Mouse (Mus musculus): ENCODE data around the gene Fam135a. TPM values are rescaled to one million over a fixed set of nuclear protein-coding genes. Genes with fewer than 3 reads are reported as not detected.
"Not testable (repeated sequence)": the region's sequence is repeated elsewhere in the genome, so short reads cannot be mapped to it uniquely, and the experiment has no call there.

Fam135a gene
- polyA plus RNA-seq, 1 experiment from 2014 or later: 31.0 TPM

- no peaks in the 10 kb centered on the region for H3K4me1 ChIP-seq
- WGBS: 91% methylated on average over 7 of the region's 7 CpGs
- H3K27me3 ChIP-seq: no peaks in the 10 kb centered on the region
- H3K9ac ChIP-seq (replicated peaks): no peak overlapping the region
- no peak for ATAC-seq (replicated peaks)
- H3K36me3 ChIP-seq: peaks cover 24% of the 10 kb centered on the region
- H3K9me3 ChIP-seq: no peaks in the 10 kb centered on the region
- no peak overlapping the region for H3K4me2 ChIP-seq (replicated peaks)
- H3K27ac ChIP-seq (replicated peaks): no peak overlapping the region
- no peak overlapping the region for H3K4me3 ChIP-seq
These were observed 101.9 kb downstream of the Fam135a start for GRCm38 (mm10) chr1:23998120-23998810.

GRCm38 (mm10) chr1:23997493-23997892 is 102.6 kb downstream of the Fam135a start:
- 95% methylated on average over 3 of the region's 3 CpGs for WGBS
- H3K27me3 ChIP-seq: no peaks in the 10 kb centered on the region
- no peak overlapping the region for H3K9ac ChIP-seq (replicated peaks)
- H3K9me3 ChIP-seq: no peaks in the 10 kb centered on the region
- H3K4me3 ChIP-seq: no peak overlapping the region
- no peak overlapping the region for H3K4me2 ChIP-seq (replicated peaks)
- H3K27ac ChIP-seq (replicated peaks): no peak overlapping the region
- no peak for ATAC-seq (replicated peaks)
- H3K4me1 ChIP-seq: no peaks in the 10 kb centered on the region
- peaks cover 24% of the 10 kb centered on the region for H3K36me3 ChIP-seq

- 96% methylated on average over 4 of the region's 4 CpGs for WGBS
- H3K4me2 ChIP-seq (replicated peaks): no peak overlapping the region
- no peak overlapping the region for H3K9ac ChIP-seq (replicated peaks)
- no peaks in the 10 kb centered on the region for H3K9me3 ChIP-seq
- H3K36me3 ChIP-seq: peaks cover 14% of the 10 kb centered on the region; the same call in 1 of the 2 replicates
- H3K4me1 ChIP-seq: no peaks in the 10 kb centered on the region
- H3K4me3 ChIP-seq: no peak overlapping the region
- H3K27ac ChIP-seq (replicated peaks): no peak overlapping the region
- H3K27me3 ChIP-seq: no peaks in the 10 kb centered on the region
- ATAC-seq (replicated peaks): no peak
These were observed 104.7 kb downstream of the Fam135a start for GRCm38 (mm10) chr1:23995420-23995819.

- no peak for ATAC-seq (replicated peaks)
- no peak overlapping the region for H3K9ac ChIP-seq (replicated peaks)
- H3K27me3 ChIP-seq: no peaks in the 10 kb centered on the region
- 95% methylated on average over 3 of the region's 3 CpGs for WGBS
- no peaks in the 10 kb centered on the region for H3K36me3 ChIP-seq
- H3K4me1 ChIP-seq: no peaks in the 10 kb centered on the region
- no peak overlapping the region for H3K4me3 ChIP-seq
- no peak overlapping the region for H3K4me2 ChIP-seq (replicated peaks)
- no peaks in the 10 kb centered on the region for H3K9me3 ChIP-seq
- no peak overlapping the region for H3K27ac ChIP-seq (replicated peaks)
These were observed 117.0 kb downstream of the Fam135a start for GRCm38 (mm10) chr1:23983118-23983517.

- WGBS: 79% methylated on average over 6 of the region's 6 CpGs
- no peaks in the 10 kb centered on the region for H3K9me3 ChIP-seq
- no peak overlapping the region for H3K4me3 ChIP-seq
These were observed 121.9 kb downstream of the Fam135a start for GRCm38 (mm10) chr1:23978281-23978680.

GRCm38 (mm10) chr1:23971159-23971558 is 129.0 kb downstream of the Fam135a start:
- not testable (repeated sequence) for H3K27me3 ChIP-seq; H3K4me1 ChIP-seq; H3K9me3 ChIP-seq; H3K9ac ChIP-seq (replicated peaks); H3K4me3 ChIP-seq; ATAC-seq (replicated peaks); H3K27ac ChIP-seq (replicated peaks); H3K4me2 ChIP-seq (replicated peaks); H3K36me3 ChIP-seq
- 82% methylated on average over 4 of the region's 4 CpGs for WGBS

More at GRCm38 (mm10) chr1:23978281-23978680, 121.9 kb downstream of the Fam135a start:
- Histone ChIP-seq H3K36me3 (no peaks in the 10 kb centered on the region), H3K4me1 (no peaks in the 10 kb centered on the region), H3K9ac (replicated peaks) (no peak overlapping the region), H3K27ac (replicated peaks) (no peak overlapping the region), H3K27me3 (no peaks in the 10 kb centered on the region), H3K4me2 (replicated peaks) (no peak overlapping the region)
- ATAC-seq (replicated peaks): no peak

- H3K4me1 ChIP-seq: no peaks in the 10 kb centered on the region
- no peaks in the 10 kb centered on the region for H3K27me3 ChIP-seq
- no peak overlapping the region for H3K27ac ChIP-seq (replicated peaks)
- H3K9me3 ChIP-seq: no peaks in the 10 kb centered on the region
- no peak overlapping the region for H3K9ac ChIP-seq (replicated peaks)
- no peak overlapping the region for H3K4me3 ChIP-seq
- no peak for ATAC-seq (replicated peaks)
- H3K4me2 ChIP-seq (replicated peaks): no peak overlapping the region
- H3K36me3 ChIP-seq: no peaks in the 10 kb centered on the region
- 87% methylated on average over 9 of the region's 9 CpGs for WGBS
These were observed 132.0 kb downstream of the Fam135a start for GRCm38 (mm10) chr1:23968027-23968725.

GRCm38 (mm10) chr1:23966226-23966625 is 133.9 kb downstream of the Fam135a start:
- no peaks in the 10 kb centered on the region for H3K9me3 ChIP-seq
- H3K4me1 ChIP-seq: no peaks in the 10 kb centered on the region
- WGBS: 82% methylated on average over 1 of the region's 1 CpGs
- H3K4me3 ChIP-seq: no peak overlapping the region
- H3K27me3 ChIP-seq: no peaks in the 10 kb centered on the region
- no peak overlapping the region for H3K27ac ChIP-seq (replicated peaks)
- no peak overlapping the region for H3K4me2 ChIP-seq (replicated peaks)
- H3K9ac ChIP-seq (replicated peaks): no peak overlapping the region
- ATAC-seq (replicated peaks): no peak
- H3K36me3 ChIP-seq: no peaks in the 10 kb centered on the region

Other genes with a start within 250 kb of the Fam135a start
- 87.9 and 91.8 TPM in 2 replicates for gene Smap1, start 178.0 kb downstream of the Fam135a start, polyA plus RNA-seq (2015; fragmentation: Nextera tagmentation; extraction: Ambion mirVana)
- 102 and 112 TPM in 2 replicates for gene Sdhaf4, start 94.7 kb downstream of the Fam135a start, polyA plus RNA-seq (2015; fragmentation: Nextera tagmentation; extraction: Ambion mirVana)
- 1.3 TPM in 2 replicates for gene Col9a1, start 77.3 kb upstream of the Fam135a start, polyA plus RNA-seq (2015; fragmentation: Nextera tagmentation; extraction: Ambion mirVana)

All from forebrain, embryonic 15.5 days (tissue).